Mouse (Mus musculus) lung, postnatal 4 days (tissue): ENCODE results near the gene Gm29049.
"Not testable (repeated sequence)": the region's sequence is repeated elsewhere in the genome, so short reads cannot be mapped to it uniquely, and the experiment has no call there.

Experiments used
- DNase-seq, 2 experiments: peaks; one replicate each; pipeline ENCODE4 v3.0.0; 2021

Gene Gm29049

GRCm38 (mm10) chrY:7997068-7997467 is at the start of gene Gm29049:
Gene Gm29049, minus strand, starts transcription at chrY:7997168.
- not testable (repeated sequence) for DNase-seq
